Mouse (Mus musculus) erythroblast, embryonic 14.5 days (primary cell): ENCODE data around the gene Scn5a.

Experiments used
- GATA1 ChIP-seq: IDR thresholded peaks from 2 replicates; pipeline ENCODE4 v1.6.1; 2012; ENCODE audit warnings: low read length, inconsistent platforms, mixed read lengths
- TAL1 ChIP-seq: IDR thresholded peaks from 3 replicates; pipeline ENCODE4 v1.6.1; 2012; ENCODE audit warnings: low read length, inconsistent platforms, mixed read lengths

GRCm38 (mm10) chr9:119540726-119541125 lies 38.1 kb downstream of the Scn5a start:
- TF ChIP-seq GATA1 (no peak), TAL1 (no peak)
